Mouse (Mus musculus): Measurements from ENCODE around the gene Rasl12. TPM values are rescaled to one million over a fixed set of nuclear protein-coding genes. Genes with fewer than 3 reads are reported as not detected.
A peak's percentile ranks its signal among the peaks of the same experiment; 100 is the strongest.

The Rasl12 gene
- total RNA-seq, 2 experiments from 2014 or later = 3.1 to 3.9 TPM

- TF ChIP-seq CTCF (conservative IDR thresholded peaks at IDR 0.05) = no peak
- no peak for DNase-seq (ENCODE audit: low spot score in 2 of 2)
- Histone ChIP-seq H3K27ac (no peak overlapping the region), H3K4me3 (no peak overlapping the region)
Measured at GRCm38 (mm10) chr9:65430401-65430800, 32.1 kb downstream of the Rasl12 start.

DNA sequence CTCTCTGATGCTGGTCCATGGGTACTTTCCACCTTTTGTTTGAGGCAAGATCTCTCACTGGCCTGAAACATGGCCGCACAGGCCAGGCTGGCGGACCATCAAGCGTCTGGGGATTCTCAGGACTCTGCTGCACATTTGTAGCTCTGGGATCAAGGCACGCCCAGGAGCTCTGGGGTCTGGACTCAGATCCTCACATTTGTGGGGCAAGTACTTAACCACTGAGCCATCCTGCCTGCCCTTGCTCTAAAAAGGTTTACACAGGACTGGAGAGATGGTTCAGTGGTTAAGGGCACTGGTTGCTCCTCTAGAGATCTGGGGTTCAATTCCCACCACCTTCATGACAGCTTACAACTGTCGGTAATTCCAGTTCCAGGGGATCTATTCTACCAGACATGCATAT, 32.6 kb downstream of the Rasl12 start:
- Histone ChIP-seq H3K27ac (no peak overlapping the region), H3K4me3 (no peak overlapping the region)
- TF ChIP-seq CTCF (conservative IDR thresholded peaks at IDR 0.05) = no peak
- DNase-seq (ENCODE audit: low spot score in 2 of 2) = no peak

- no peak overlapping the region for H3K4me3 ChIP-seq
- H3K27ac ChIP-seq = no peak overlapping the region
- peak; percentile 90 to 95 for DNase-seq (ENCODE audit: low spot score in 2 of 2)
- TF ChIP-seq CTCF (conservative IDR thresholded peaks at IDR 0.05) = peak; percentile 97
Measured at GRCm38 (mm10) chr9:65432236-65432635, 33.9 kb downstream of the Rasl12 start.

DNA sequence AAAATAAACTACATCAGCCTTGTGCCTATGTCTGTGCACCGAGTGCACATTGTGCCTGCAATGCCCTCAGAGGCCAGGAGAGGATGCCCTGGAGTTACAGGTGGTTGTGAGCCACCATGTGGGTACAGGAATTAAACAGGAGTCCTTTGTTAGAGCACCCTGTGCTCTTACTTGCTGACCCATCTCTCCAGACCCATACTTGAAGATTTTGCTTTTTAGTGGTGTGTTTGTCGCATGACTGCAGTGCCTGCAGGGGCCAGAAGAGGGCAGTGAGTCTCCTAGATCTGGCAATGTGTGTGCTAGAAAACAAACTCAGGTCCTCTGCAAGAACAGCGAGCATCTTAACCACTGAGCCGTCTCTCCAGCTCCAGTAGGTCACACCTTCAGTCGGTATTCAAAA, 35.8 kb downstream of the Rasl12 start:
- TF ChIP-seq CTCF (conservative IDR thresholded peaks at IDR 0.05) = peak; percentile 73
- DNase-seq (ENCODE audit: low spot score in 2 of 2) = no peak
- H3K27ac ChIP-seq = no peak overlapping the region
- H3K4me3 ChIP-seq = no peak overlapping the region

GRCm38 (mm10) chr9:65435211-65435610, 36.9 kb downstream of the Rasl12 start:
- Histone ChIP-seq H3K27ac (0 out of 2 replicates have a peak overlapping the region, but pooled peaks have one; percentile 88), H3K4me3 (peak overlapping the region; percentile 86; the same call in 1 of the 2 replicates)
- no peak for DNase-seq (ENCODE audit: low spot score in 2 of 2)
- TF ChIP-seq CTCF (conservative IDR thresholded peaks at IDR 0.05) = no peak

DNA sequence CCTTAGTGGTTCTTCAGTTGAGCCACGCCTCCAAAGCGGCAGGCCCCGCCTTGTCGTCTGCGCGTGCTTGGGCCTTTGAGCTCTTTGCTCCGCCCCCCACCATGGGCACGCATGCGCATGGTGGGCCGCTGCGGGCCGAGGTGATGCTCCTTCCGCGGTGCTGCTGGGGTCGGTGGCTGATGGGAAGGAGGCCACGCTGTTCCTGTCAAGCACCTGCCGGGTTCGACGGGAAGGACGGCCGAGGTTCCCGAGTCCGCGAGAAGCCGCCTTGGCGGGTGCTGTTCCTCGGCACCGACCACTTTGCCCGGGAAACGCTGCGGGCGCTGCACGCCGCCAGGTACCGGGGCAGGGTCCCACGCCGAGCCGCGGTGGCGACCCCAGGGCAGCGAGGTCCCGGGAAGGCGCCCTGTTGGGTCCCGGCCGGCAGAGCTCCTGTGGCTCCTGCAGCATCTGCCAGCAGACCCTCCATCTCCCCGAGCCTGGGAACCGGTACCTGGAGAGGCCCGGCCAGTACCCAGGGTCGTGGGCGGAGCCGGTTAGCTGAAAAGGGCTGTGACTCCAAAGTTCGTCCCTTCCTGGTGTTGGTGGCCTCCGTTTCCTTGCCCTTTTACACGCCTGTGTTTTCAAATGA, 37.5 kb downstream of the Rasl12 start, which contains the start of gene Mtfmt:
Gene Mtfmt, plus strand, starts transcription at position 112 of the 631 bp plus-strand sequence.
- DNase-seq (ENCODE audit: low spot score in 2 of 2) = peak; percentile 91 to 93
- peak within 1 kb of the TSS; percentile 86 for H3K4me3 ChIP-seq
- peak within 1 kb of the TSS; percentile 88 for H3K27ac ChIP-seq
- TF ChIP-seq CTCF (conservative IDR thresholded peaks at IDR 0.05) = no peak

GRCm38 (mm10) chr9:65444692-65445091, 46.4 kb downstream of the Rasl12 start:
- TF ChIP-seq CTCF (conservative IDR thresholded peaks at IDR 0.05) = peak; percentile 58
- Histone ChIP-seq H3K27ac (no peak overlapping the region), H3K4me3 (no peak overlapping the region)
- no peak for DNase-seq (ENCODE audit: low spot score in 2 of 2)

DNA sequence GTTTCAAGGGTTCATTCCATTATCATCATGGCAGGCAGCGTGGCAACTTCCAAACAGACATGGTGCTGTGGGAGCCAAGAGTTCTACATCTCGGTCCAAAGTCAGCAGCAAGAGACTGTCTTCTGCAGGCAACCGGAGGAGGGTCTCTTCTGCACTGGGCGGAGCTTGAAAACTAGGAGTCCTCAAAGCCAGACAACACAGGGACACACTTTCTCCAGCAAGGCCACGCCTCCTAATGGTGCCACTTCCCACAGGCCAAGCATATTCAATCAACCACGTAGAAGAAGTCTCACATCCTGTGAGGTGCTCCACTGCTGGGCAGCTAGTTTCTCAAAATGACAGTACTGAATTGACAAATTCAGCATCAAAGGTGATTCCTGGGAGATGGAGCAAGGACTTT, 49.6 kb downstream of the Rasl12 start:
- H3K4me3 ChIP-seq = no peak overlapping the region
- no peak overlapping the region for H3K27ac ChIP-seq
- no peak for DNase-seq (ENCODE audit: low spot score in 2 of 2)
- TF ChIP-seq CTCF (conservative IDR thresholded peaks at IDR 0.05) = no peak

GRCm38 (mm10) chr9:65458975-65459374, 60.7 kb downstream of the Rasl12 start:
- no peak overlapping the region for H3K27ac ChIP-seq
- no peak for TF ChIP-seq CTCF (conservative IDR thresholded peaks at IDR 0.05)
- no peak overlapping the region for H3K4me3 ChIP-seq
- no peak for DNase-seq (ENCODE audit: low spot score in 2 of 2)

- no peak for DNase-seq (ENCODE audit: low spot score in 2 of 2)
- Histone ChIP-seq H3K4me3 (peak overlapping the region; percentile 70), H3K27ac (peak overlapping the region; percentile 93)
- TF ChIP-seq CTCF (conservative IDR thresholded peaks at IDR 0.05) = no peak
Measured at GRCm38 (mm10) chr9:65460198-65460597, 61.9 kb downstream of the Rasl12 start.

GRCm38 (mm10) chr9:65460732-65461442, 62.6 kb downstream of the Rasl12 start, which contains the start of gene Spg21:
Spg21 (plus strand) TSS chr9:65460947.
- Histone ChIP-seq H3K27ac (peak within 1 kb of the TSS; percentile 93), H3K4me3 (peak within 1 kb of the TSS; percentile 70)
- no peak for TF ChIP-seq CTCF (conservative IDR thresholded peaks at IDR 0.05)
- DNase-seq (ENCODE audit: low spot score in 2 of 2) = peak; percentile 95 to 97

DNA sequence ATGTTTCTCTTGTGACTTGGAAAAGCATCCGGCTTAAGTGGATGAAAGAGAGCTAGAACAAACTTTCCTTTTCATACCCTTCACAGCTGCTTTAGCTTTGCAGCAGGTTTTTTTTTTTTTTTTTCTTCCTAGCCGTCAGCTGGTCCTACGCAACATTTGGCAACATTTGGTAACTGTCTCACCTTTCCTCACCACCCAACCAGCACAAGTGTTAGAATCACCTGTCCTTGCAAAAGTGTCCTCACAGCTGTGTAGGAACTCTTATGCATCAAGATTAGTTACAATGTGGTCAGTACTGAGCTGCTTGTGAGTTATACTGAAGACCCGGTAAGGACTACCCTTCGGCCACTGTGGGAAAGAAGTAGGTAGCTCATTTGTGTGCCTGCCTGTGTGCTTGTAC, 64.2 kb downstream of the Rasl12 start:
- no peak for DNase-seq (ENCODE audit: low spot score in 2 of 2)
- TF ChIP-seq CTCF (conservative IDR thresholded peaks at IDR 0.05) = no peak
- no peak overlapping the region for H3K4me3 ChIP-seq
- no peak overlapping the region for H3K27ac ChIP-seq

DNA sequence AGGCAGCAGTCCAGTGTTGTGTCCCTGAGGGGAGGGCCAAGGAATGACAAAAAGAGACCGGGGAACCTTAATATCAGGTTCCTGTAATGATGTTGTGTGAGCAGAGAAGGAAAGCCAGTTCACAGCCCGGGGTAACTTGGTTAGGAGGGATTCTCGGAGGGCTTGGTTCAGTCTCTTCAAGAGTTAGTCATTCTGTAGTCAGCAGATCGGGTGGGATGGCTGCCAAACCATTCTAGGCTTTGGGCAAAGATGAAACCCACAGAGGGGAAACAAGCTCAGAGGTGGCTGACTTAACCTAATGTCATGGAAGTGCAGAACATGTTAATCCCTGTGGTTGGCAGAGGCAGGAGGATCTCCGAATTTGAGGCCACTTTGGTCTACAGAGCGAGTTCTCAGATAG, 65.9 kb downstream of the Rasl12 start:
- no peak for TF ChIP-seq CTCF (conservative IDR thresholded peaks at IDR 0.05)
- H3K27ac ChIP-seq = no peak overlapping the region
- H3K4me3 ChIP-seq = no peak overlapping the region
- peak in 1 of 2 experiments; percentile 22 for DNase-seq (ENCODE audit: low spot score in 2 of 2)

Other genes starting within 250 kb of the Rasl12 start
- gene Parp16, start 203.2 kb upstream of the Rasl12 start, total RNA-seq (2021) = 1 to 10 TPM; 5.0 to 5.1 TPM
- under 1 TPM in 1 of 2 experiments, not detected in 1; 0.26 TPM for gene Cilp, start 133.3 kb upstream of the Rasl12 start, total RNA-seq (2021)
- gene Clpx, start 104.2 kb upstream of the Rasl12 start, total RNA-seq (2021) = 10 to 100 TPM; 32.6 to 35.8 TPM
- 10 to 100 TPM; 29.2 to 30.8 TPM for gene Pdcd7, start 52.4 kb upstream of the Rasl12 start, total RNA-seq (2021)
- 1 to 10 TPM; 2.5 to 6.2 TPM for gene Ubap1l, start 37.5 kb upstream of the Rasl12 start, total RNA-seq (2021)
- gene Kbtbd13, start 6.9 kb upstream of the Rasl12 start, total RNA-seq (2021) = under 1 TPM; 0.29 to 0.44 TPM
- gene Slc51b, start 24.4 kb downstream of the Rasl12 start, total RNA-seq (2021) = not detected
- 10 to 100 TPM; 18.5 to 20.3 TPM for gene Mtfmt, start 37.3 kb downstream of the Rasl12 start, total RNA-seq (2021)
- 10 to 100 TPM; 32.3 to 33.6 TPM for gene Spg21, start 62.4 kb downstream of the Rasl12 start, total RNA-seq (2021)
- 1 to 10 TPM; 4.8 to 5.0 TPM for gene Ankdd1a, start 121.7 kb downstream of the Rasl12 start, total RNA-seq (2021)
- 10 to 100 TPM; 12.0 to 14.5 TPM for gene Plekho2, start 181.5 kb downstream of the Rasl12 start, total RNA-seq (2021)
- gene Pif1, start 188.7 kb downstream of the Rasl12 start, total RNA-seq (2021) = under 1 TPM; 0.17 to 0.38 TPM
- gene Rbpms2, start 231.1 kb downstream of the Rasl12 start, total RNA-seq (2021) = 1 to 10 TPM; 2.1 to 2.8 TPM